Mouse (Mus musculus) small intestine, adult 10 weeks (tissue): ENCODE measurements around the gene Slc22a7. TPM values are rescaled to one million over a fixed set of nuclear protein-coding genes. Genes with fewer than 3 reads are reported as not detected.

Experiments used
- polyA plus RNA-seq: library from polyadenylated mRNA; stranded (reverse); fragments of 350-450 nt; fragmentation: Illumina TruSeq; extraction: RNeasy Lipid Tissue Mini Kit (QIAGEN cat#74804); gene quantifications from one replicate; pipeline ENCODE4 v1.2.3, GENCODE M21; 2014; ENCODE audit warnings: low replicate concordance

Gene Slc22a7
- polyA plus RNA-seq = not detected

DNA sequence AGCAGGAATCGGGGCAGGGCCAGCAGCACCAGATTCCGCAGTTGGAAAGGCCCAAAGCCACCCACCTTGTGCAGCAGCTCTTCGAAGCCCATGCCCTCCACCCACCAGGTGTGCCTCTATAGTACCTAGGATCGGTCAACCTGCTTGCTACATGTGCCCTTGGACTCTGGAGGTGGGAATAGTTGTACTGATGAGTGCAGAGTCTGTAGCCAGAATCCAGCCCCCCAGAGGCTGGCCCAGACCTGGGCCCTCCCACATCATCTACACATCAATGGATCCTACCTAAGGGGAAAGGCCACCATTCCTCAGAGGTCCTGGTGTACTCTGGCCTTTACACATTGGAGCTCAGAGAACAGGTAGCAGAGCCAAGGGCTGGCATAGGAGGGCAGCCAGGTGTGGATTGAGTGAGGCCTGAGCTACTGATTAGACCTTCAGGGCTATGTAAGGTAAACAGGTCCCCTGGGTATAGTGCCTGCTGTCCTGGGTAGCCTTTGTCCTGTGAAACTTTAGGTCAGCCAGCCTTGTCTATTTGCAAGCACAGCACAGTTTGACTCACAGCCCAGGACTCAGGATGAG is at the start of gene Slc22a7:
TSS of gene Slc22a7 (minus strand) at position 160 of the 576 bp plus-strand sequence.

DNA sequence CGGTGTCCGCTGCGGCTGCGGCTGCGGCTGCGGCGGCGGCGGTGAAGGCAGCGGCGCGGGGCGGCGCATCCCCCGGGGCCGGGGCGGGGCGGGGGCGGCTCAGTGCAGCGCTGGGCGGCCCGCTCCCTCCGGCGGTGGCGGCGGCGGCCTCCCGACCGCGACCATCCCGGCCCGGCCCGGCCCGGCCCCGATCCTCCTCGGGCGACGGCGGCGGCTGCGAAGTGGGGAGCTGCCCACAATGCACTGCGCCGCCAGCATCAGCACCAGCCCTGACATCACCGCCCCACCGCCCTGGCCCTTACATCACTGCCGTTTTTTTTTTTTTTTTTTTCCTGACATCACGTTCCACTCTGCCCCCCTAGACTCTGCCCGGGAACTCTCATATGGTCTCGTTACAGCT is 49.2 kb upstream of the Slc22a7 start, which contains the start of gene Ttbk1:
TSS of gene Ttbk1 (minus strand) at position 245 of the 400 bp plus-strand sequence.

DNA sequence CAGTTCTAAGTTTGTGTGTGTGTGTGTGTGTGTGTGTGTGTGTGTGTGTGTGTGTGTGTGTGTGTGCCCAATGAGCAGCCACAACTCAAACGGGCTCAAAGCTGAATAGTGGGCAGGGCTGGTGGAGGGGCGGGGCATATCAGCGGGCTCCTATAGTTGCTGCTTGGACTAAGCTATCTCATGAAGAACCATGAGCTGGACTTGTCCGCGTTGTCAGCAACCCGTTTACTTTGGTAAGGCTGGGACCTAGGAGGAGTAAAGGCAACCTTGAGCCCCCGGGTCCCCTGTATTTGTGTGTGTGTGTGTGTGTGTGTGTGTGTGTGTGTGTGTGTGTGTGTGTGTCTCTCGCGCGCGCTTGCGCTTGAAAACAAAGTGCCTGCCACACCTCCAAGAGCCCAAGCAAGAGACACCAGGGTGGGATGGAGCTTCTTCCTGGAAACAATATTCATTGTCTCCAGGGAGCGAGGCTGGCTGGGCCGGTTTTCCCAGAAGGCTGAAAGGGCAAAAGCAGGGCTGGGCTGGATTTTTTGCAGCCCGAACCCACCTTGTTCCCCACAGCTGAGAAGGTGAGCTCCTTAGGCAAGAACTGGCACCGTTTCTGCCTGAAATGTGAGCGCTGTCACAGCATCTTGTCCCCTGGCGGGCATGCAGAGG is 9.4 kb downstream of the Slc22a7 start, which contains the start of gene Crip3:
TSS of gene Crip3 (plus strand) at position 166 of the 654 bp plus-strand sequence.

DNA sequence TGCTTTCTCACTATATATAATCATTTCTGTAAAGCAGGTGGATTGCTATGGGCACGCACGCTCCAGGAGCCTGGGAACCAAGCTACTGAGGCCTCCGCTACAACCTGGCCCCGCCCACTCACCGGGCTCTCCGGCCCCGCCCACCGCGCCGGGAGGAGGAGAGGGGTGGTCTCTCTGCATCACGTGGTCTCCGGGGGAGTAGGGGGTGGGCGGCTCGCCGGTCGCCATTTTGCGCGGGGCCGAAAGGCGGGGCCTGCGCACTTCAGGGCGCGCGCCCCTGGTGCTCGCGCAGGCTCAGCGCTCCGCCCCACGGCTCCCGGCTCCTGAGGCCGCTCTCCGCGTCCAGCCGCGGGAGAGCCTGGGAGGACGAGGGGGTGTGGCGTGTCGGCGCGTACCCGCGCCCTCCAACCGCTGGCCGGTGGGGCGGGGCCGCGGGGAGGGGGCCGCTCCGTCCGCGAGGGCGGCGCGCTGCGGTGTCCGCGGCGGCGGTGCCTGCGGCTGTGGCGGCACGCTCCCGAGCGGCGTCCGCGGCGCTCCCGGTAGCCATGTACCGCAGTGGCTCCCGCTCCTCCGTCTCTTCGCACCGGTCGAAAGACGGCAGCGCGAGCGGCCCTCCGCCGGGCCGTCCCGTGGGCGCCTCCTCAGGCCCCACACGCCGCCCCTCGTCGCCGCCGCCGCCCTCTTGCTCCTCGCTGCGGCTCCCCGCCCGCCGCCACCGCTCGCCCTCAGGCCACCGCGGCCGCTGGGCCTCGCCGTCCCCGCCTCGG is 54.8 kb downstream of the Slc22a7 start, which contains the start of gene Zfp318:
TSS of gene Zfp318 (plus strand) at position 438 of the 767 bp plus-strand sequence.

Other genes starting within 250 kb of the Slc22a7 start
- 2.8 TPM for gene Polh, start 235.8 kb downstream of the Slc22a7 start, polyA plus RNA-seq
- gene Xpo5, start 235.7 kb downstream of the Slc22a7 start, polyA plus RNA-seq = 5.9 TPM
- 1.6 TPM for gene Polr1c, start 190.4 kb downstream of the Slc22a7 start, polyA plus RNA-seq
- 0.93 TPM for gene Yipf3, start 190.4 kb downstream of the Slc22a7 start, polyA plus RNA-seq
- not detected for gene Lrrc73, start 184.9 kb downstream of the Slc22a7 start, polyA plus RNA-seq
- 0.33 TPM for gene Tjap1, start 155.4 kb downstream of the Slc22a7 start, polyA plus RNA-seq
- not detected for gene Dlk2, start 141.0 kb downstream of the Slc22a7 start, polyA plus RNA-seq
- gene Abcc10, start 110.1 kb downstream of the Slc22a7 start, polyA plus RNA-seq = 0.67 TPM
- 14.6 TPM for gene Zfp318, start 54.7 kb downstream of the Slc22a7 start, polyA plus RNA-seq
- gene Crip3, start 9.5 kb downstream of the Slc22a7 start, polyA plus RNA-seq = not detected
- gene Ttbk1, start 49.2 kb upstream of the Slc22a7 start, polyA plus RNA-seq = not detected
- 2.1 TPM for gene Dnph1, start 58.3 kb upstream of the Slc22a7 start, polyA plus RNA-seq
- not detected for gene Cul9, start 107.9 kb upstream of the Slc22a7 start, polyA plus RNA-seq
- gene Srf, start 117.7 kb upstream of the Slc22a7 start, polyA plus RNA-seq = 0.15 TPM
- gene Ptk7, start 191.0 kb upstream of the Slc22a7 start, polyA plus RNA-seq = not detected
- gene Klc4, start 207.6 kb upstream of the Slc22a7 start, polyA plus RNA-seq = 0.33 TPM
- gene Mrpl2, start 207.8 kb upstream of the Slc22a7 start, polyA plus RNA-seq = not detected
- not detected for gene Cul7, start 211.9 kb upstream of the Slc22a7 start, polyA plus RNA-seq
- 2.2 TPM for gene Rrp36, start 235.9 kb upstream of the Slc22a7 start, polyA plus RNA-seq
- 1.9 TPM for gene Mea1, start 240.3 kb upstream of the Slc22a7 start, polyA plus RNA-seq
- 4.2 TPM for gene Klhdc3, start 242.5 kb upstream of the Slc22a7 start, polyA plus RNA-seq